Mouse (Mus musculus) adrenal gland, adult 2 months (tissue): ENCODE results near the gene Bcap29. TPM values are rescaled to one million over a fixed set of nuclear protein-coding genes. Genes with fewer than 3 reads are reported as not detected.
A peak's percentile ranks its signal among the peaks of the same experiment; 100 is the strongest.
"Not testable (repeated sequence)": the region's sequence is repeated elsewhere in the genome, so short reads cannot be mapped to it uniquely, and the experiment has no call there.

Experiments used
- DNase-seq: peaks from one replicate; pipeline ENCODE4 v3.0.0; 2021
- polyA plus RNA-seq: library from polyadenylated mRNA; depleted of rRNA; stranded (reverse); fragments of >200 nt; gene quantifications from 2 replicates; pipeline ENCODE4 v1.2.3, GENCODE M21; 2012; rRNA removed
- total RNA-seq, 2 experiments: library from RNA; stranded (reverse); gene quantifications; 2 replicates each; pipeline ENCODE4 v1.2.3; 2021

Bcap29 gene
- total and polyA plus RNA-seq, 3 experiments: 0.77 to 27.5 (median 20.3) TPM

DNA sequence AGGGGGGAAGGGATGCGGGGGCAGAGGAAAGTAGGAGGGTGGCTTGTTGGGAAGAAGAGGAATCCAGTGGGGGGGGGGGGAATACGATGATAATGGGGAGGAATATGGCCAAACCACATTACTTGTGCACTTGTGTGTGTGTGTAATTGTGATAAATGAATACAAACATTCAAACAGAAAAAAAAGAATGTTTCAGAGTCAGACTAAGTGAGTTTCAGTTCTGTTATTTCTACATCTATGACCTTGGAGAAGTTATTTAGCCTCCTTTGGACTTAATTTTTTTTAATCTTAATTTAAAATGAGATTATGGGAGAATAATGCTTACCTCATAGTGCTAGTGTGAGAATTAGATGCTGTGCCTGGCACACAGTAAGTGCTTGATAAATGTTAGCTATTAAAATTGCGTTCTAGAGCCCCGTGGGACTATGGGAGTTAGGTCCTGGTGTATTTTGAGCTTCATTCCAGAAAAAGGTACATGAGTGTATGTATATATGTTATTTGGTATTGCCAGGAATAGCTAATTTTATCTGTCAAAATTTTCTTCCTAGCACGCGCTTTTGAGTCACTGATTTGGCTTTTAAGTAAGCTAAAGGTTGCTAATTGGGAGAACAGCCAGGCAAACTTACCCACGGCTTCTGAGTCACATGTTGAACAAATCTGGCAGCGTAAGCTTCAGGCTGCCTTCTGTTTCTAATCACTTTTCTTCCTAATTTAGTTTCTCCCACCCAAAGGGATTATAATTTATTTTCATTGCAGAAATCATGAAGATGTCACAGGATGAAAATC lies 55.6 kb downstream of the Bcap29 start:
- peak; percentile 25 for DNase-seq

- no peak for DNase-seq
These were observed 60.0 kb downstream of the Bcap29 start for GRCm38 (mm10) chr12:31574506-31574905.

DNA sequence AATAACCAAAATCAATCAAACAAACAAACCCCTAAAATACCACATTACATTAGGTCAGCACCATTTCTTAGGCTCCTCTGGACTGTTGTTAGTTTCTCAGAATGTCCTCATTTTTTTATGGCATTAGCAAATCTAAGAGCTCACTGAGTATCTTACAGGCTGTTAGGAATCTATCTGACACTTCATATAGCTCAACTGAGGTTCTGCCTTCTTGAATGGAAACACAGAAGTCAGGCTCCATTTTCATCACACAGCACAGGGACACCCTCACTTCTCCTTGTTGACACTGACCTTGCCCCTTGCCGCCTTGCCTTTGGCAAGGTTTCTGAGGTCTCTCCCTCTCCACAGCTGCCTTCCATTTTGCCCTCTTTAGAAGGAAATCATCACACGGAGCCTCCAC lies 64.7 kb downstream of the Bcap29 start:
- DNase-seq: no peak

DNA sequence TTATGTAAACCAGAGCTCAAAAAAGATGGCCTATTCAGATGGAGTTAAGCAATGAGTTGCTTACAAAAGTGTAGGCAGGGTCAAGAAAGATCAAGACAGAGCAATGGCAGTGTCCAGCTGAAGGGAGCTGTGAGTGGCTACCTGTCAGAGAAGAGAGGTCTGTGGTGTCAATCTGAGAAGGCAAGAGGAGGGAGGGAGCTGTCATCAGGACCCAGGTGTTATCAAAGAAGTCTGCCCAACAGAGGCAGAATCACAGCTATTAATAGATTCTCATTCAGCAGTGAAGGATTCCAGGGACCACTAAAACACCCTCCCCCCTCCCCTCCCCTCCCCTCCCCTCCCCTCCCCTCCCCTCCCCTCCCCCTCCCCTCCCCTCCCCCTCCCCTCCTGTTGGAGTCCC lies 65.8 kb downstream of the Bcap29 start:
- DNase-seq: no peak

DNA sequence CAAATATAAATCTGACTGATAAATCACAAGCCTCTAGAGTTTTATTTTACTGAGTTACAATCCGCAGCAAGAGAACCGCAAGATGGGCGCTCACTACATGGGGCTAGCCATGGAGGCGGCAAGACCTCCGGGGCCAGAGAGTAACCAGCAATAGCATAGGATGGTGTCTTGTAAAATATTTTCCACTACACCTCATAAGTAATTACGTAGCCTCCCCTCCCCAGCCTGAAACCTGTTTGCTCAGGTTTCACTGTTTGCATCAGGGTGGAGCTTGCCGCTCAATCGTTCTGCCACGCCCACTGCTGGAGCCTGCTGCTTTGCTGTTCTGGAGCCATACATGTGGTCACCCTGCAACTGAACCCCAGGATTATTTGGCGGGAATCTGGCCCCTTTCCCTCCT lies 66.9 kb downstream of the Bcap29 start:
- DNase-seq: not testable (repeated sequence)

DNA sequence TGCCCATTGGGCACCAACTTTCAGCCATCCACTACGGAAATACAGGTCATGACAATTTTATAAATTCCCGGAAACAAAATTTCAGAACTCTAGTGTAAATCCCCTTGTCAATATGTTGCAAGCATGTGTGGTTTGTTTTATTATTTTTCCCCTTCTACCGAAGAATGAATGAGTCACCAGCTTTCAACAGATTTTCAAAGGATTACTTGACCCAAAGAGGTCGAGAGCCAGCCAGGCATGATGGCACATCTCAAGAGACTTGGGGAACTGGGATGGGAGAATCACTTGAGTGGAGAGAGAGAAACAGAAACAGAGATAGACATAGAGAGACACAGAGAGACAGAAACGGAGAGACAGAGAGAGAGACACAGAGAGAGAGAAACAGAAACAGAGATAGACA lies 73.7 kb downstream of the Bcap29 start:
- DNase-seq: no peak

DNA sequence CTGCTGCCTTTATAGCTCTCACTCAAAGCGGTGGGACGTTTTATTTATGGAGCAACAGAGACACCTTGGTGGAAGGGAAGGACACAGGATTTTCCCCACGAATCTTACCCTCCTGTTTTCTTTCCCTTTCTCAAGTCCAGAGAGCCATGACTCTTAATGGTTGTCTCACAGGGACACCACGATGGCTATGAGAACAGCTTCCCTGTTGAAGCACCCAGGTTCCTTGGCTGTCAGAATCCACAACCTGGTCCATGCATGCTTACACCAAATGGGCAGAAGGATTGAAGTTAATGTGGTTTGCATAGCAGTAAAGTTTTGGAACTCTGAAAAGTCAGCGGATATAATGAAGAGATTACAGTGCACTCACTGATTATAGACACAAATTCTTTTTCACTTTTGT lies 74.5 kb downstream of the Bcap29 start:
- DNase-seq: no peak

GRCm38 (mm10) chr12:31554371-31554770 lies 80.1 kb downstream of the Bcap29 start:
- DNase-seq: no peak

DNA sequence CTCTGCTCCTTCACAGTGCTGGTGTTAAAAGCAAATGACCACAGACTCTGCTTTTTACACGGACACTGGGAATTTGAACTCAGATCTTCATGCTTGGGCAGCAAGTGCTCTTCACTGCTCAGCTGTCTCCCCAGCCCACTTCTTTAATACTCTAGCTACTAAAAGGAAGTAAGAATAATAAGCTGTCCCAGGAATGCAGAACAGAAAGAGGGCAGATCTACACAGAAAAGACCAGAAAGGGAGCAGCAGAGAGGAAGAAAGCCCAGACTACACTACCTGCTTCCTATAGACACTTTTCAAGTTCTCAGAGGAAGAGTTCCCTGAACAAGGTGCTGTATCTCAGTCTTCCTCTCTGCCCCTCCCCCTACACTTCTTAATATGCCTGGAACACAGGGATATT lies 83.2 kb downstream of the Bcap29 start:
- no peak for DNase-seq

GRCm38 (mm10) chr12:31546061-31546460 lies 88.4 kb downstream of the Bcap29 start:
- no peak for DNase-seq

DNA sequence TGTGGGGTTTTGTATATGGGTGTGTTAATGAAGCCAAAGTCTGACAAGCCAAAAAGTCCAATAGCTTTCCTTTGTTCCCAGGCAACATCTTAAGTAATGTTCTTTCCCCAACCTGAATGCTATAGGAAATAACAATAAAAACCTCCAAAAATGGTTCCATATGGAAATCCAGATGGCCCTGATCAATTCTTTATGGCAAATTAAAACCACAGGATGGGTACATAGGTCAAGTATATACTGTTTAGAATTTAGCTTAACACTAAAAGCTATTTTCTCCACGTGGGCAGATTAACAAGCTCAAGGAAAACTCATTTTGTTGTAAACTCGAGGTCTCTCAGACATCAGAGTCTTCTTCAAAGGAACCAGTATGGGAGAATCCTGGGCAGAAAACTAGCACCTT lies 89.2 kb downstream of the Bcap29 start:
- DNase-seq: no peak

DNA sequence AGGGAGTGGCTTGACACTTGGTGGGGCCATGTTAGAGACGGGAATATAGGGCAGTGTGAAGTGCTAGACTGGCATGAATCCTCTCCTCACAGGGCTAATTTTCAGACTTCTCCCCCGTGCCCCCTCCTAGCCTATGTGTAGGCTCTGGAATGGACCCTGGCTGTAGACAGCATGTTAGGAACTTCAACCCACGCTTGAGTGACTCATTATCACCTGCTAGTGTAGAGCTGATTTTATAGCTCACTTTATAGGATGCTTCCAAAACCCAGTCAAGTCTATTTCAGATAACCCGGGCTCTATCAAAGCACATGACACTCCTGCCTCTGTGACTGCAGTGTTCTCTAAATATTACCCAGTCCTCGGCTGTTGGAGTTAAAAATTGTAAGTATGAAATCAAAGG lies 92.9 kb downstream of the Bcap29 start:
- DNase-seq: no peak

Other genes with a start within 250 kb of the Bcap29 start
- 1 to 10 TPM in 1 of 2 experiments, under 1 TPM in 1; 0.55 to 1.3 TPM for gene Slc26a3, start 243.8 kb downstream of the Bcap29 start, total RNA-seq
- 0.22 TPM in 1 of 2 replicates, not detected in the other for gene Slc26a3, start 243.8 kb downstream of the Bcap29 start, polyA plus RNA-seq
- 10 to 100 TPM; 16.0 to 21.6 TPM for gene Cbll1, start 135.0 kb downstream of the Bcap29 start, total RNA-seq
- 2.0 and 3.3 TPM in 2 replicates for gene Cbll1, start 135.0 kb downstream of the Bcap29 start, polyA plus RNA-seq
- gene Slc26a4, start 74.7 kb downstream of the Bcap29 start, total RNA-seq: 1 to 10 TPM; 2.9 to 8.4 TPM
- 1.3 and 1.9 TPM in 2 replicates for gene Slc26a4, start 74.7 kb downstream of the Bcap29 start, polyA plus RNA-seq
- gene Dus4l, start 20.2 kb upstream of the Bcap29 start, total RNA-seq: 1 to 10 TPM; 4.6 to 7.0 TPM
- 0.45 and 0.97 TPM in 2 replicates for gene Dus4l, start 20.2 kb upstream of the Bcap29 start, polyA plus RNA-seq
- gene Cog5, start 20.2 kb upstream of the Bcap29 start, total RNA-seq: 10 to 100 TPM; 38.7 to 40.0 TPM
- 6.1 and 7.7 TPM in 2 replicates for gene Cog5, start 20.2 kb upstream of the Bcap29 start, polyA plus RNA-seq
- gene Gpr22, start 79.3 kb upstream of the Bcap29 start, total RNA-seq: 1 to 10 TPM; 7.1 to 9.7 TPM
- gene Gpr22, start 79.3 kb upstream of the Bcap29 start, polyA plus RNA-seq: 0.38 and 0.42 TPM in 2 replicates